Mouse (Mus musculus): ENCODE data around the gene Fbxw10. TPM values are rescaled to one million over a fixed set of nuclear protein-coding genes. Genes with fewer than 3 reads are reported as not detected.

Gene Fbxw10
- polyA plus RNA-seq, 1 experiment from 2014 or later: 0.03 TPM

GRCm38 (mm10) chr11:62820059-62820541, 26.8 kb upstream of the Fbxw10 start, which contains the start of gene Trim16:
Gene Trim16, plus strand, starts transcription at chr11:62820231.
- peak; percentile 13 for DNase-seq

GRCm38 (mm10) chr11:62820661-62821437, 26.0 kb upstream of the Fbxw10 start:
- H3K27me3 ChIP-seq: peaks cover 16% of the 10 kb centered on the region; the same call in 1 of the 2 replicates
- no peaks in the 10 kb centered on the region for H3K9me3 ChIP-seq (replicated peaks)
- H3K36me3 ChIP-seq: no peaks in the 10 kb centered on the region
- H3K4me1 ChIP-seq (replicated peaks): peaks cover 16% of the 10 kb centered on the region
- peak overlapping the region; percentile 54 for H3K4me2 ChIP-seq
- H3K4me3 ChIP-seq (replicated peaks): peak overlapping the region; percentile 41
- no peak for DNase-seq
- H3K27ac ChIP-seq: no peak overlapping the region
- H3K9ac ChIP-seq: peak overlapping the region; percentile 47
- WGBS (ENCODE audit: insufficient replicate concordance): 9% methylated on average over 16 of the region's 16 CpGs
- no peak for ATAC-seq (ENCODE audit: low read depth)

More at GRCm38 (mm10) chr11:62820059-62820541, 26.8 kb upstream of the Fbxw10 start, which contains the start of gene Trim16:
- H3K4me2 ChIP-seq: peak within 1 kb of the TSS; percentile 54
- no peak within 1 kb of the TSS for H3K27ac ChIP-seq
- peak within 1 kb of the TSS; percentile 47 for H3K9ac ChIP-seq
- peaks cover 16% of the 10 kb centered on the region for H3K4me1 ChIP-seq (replicated peaks)
- WGBS (ENCODE audit: insufficient replicate concordance): 9% methylated on average over 15 of the region's 15 CpGs
- no peaks in the 10 kb centered on the region for H3K9me3 ChIP-seq (replicated peaks)
- peak within 1 kb of the TSS; percentile 41 for H3K4me3 ChIP-seq (replicated peaks)
- no peaks in the 10 kb centered on the region for H3K36me3 ChIP-seq
- 0 out of 2 replicates have a peak, but pooled peaks have one; percentile 26 for ATAC-seq (ENCODE audit: low read depth)
- peaks cover 16% of the 10 kb centered on the region; the same call in 1 of the 2 replicates for H3K27me3 ChIP-seq

- no peak for DNase-seq
- H3K27ac ChIP-seq: no peak overlapping the region
- peak overlapping the region; percentile 8; the same call in 1 of the 2 replicates for H3K4me2 ChIP-seq
- no peak overlapping the region for H3K9ac ChIP-seq
- ATAC-seq (ENCODE audit: low read depth): no peak
- 26% methylated on average over 5 of the region's 5 CpGs for WGBS (ENCODE audit: insufficient replicate concordance)
- peaks cover 16% of the 10 kb centered on the region; the same call in 1 of the 2 replicates for H3K27me3 ChIP-seq
- no peaks in the 10 kb centered on the region for H3K36me3 ChIP-seq
- no peaks in the 10 kb centered on the region for H3K9me3 ChIP-seq (replicated peaks)
- H3K4me3 ChIP-seq (replicated peaks): no peak overlapping the region
- H3K4me1 ChIP-seq (replicated peaks): peaks cover 16% of the 10 kb centered on the region
These were observed 25.0 kb upstream of the Fbxw10 start for GRCm38 (mm10) chr11:62821893-62822292.

GRCm38 (mm10) chr11:62824211-62824610, 22.7 kb upstream of the Fbxw10 start:
- WGBS (ENCODE audit: insufficient replicate concordance): 29% methylated on average over 7 of the region's 7 CpGs
- no peak for ATAC-seq (ENCODE audit: low read depth)

DNA sequence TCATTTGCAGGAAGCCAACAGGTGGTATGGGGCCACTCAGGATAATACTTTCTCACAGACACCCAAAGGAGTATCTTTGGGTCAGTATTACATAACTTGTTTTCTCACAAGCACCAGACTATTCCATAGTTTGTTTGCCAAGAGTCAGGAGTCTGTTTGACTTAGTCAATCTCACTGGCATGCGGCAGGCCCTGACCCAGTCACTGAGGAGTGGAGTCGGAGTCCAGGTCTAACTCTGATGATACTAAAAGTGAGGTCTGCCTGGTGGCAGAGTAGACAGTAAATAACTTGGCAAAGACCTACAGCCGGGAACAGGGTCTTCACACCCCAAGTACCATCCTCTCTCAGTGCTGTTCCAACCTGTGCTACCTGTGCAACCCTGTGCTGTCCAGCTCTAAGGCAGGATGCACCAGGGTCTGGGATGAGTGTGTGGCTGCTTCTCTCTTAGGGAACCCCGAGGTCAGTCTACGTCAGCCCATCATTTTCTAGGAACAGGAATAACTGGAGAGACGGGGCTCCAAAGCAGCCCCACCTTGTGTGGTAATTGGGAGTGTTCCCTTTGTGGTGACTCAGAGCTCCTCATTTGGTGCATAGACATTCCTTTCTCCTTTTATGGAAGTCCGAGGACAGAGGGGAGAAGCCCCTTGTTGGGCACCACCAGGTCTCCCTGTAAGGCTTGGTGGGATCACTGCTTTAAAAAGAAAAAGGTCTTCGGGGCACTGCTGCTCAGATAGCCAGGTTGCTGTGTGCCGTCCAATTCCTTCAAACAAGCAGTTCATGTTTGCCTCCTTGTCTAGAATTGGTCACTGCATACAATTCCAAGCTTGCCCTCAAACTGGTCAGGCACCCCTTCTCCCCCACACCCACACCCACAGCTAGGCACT, 21.4 kb upstream of the Fbxw10 start:
- no peak for DNase-seq

More at GRCm38 (mm10) chr11:62824211-62824610, 22.7 kb upstream of the Fbxw10 start:
- Histone ChIP-seq H3K9me3 (replicated peaks) (no peaks in the 10 kb centered on the region), H3K27ac (no peak overlapping the region), H3K36me3 (no peaks in the 10 kb centered on the region), H3K9ac (no peak overlapping the region), H3K4me1 (replicated peaks) (peaks cover 14% of the 10 kb centered on the region), H3K4me2 (no peak overlapping the region), H3K27me3 (peaks cover 13% of the 10 kb centered on the region; the same call in 1 of the 2 replicates), H3K4me3 (replicated peaks) (no peak overlapping the region)
- no peak for DNase-seq

DNA sequence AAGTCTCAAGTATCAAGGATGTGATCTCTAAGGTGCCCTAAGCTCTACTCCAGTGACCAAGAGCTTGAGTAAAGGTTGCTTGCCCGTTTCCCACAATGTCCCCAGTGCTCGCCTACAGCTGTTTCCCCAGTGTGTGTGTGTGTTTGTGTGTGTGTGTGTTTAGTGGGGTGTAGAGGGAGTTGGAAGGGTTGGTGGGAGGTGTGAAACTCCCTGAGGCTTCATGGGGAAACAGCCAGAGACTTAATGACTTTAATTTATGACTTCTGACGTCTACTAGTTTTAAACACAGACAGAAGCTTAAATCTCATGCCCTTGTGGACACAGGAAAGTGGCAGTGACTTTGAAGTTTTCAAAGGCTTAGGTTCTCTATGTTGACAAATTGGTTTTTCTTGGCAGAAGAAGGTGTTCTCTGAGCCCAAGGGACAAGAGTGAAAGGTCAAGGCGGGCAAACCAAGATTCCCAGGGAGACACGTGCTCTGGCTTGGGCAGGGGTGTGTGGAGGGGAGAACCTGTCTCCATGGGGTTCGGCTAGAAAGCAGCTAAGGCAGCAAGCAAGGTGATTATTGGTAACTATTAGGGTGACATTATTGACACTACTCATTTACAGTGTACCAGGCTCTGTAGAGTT, 20.6 kb upstream of the Fbxw10 start:
- no peak for DNase-seq
- no peaks in the 10 kb centered on the region for H3K4me1 ChIP-seq (replicated peaks)
- no peak overlapping the region for H3K27ac ChIP-seq
- H3K9ac ChIP-seq: no peak overlapping the region
- H3K36me3 ChIP-seq: no peaks in the 10 kb centered on the region
- peaks cover 4% of the 10 kb centered on the region; the same call in 1 of the 2 replicates for H3K27me3 ChIP-seq
- H3K4me2 ChIP-seq: no peak overlapping the region
- no peaks in the 10 kb centered on the region for H3K9me3 ChIP-seq (replicated peaks)
- WGBS (ENCODE audit: insufficient replicate concordance): 58% methylated on average over 6 of the region's 6 CpGs
- ATAC-seq (ENCODE audit: low read depth): no peak
- no peak overlapping the region for H3K4me3 ChIP-seq (replicated peaks)

More for the DNA sequence above, 21.4 kb upstream of the Fbxw10 start:
- Histone ChIP-seq H3K4me2 (no peak overlapping the region), H3K9ac (no peak overlapping the region), H3K4me3 (replicated peaks) (no peak overlapping the region), H3K27me3 (peaks cover 12% of the 10 kb centered on the region; the same call in 1 of the 2 replicates), H3K4me1 (replicated peaks) (peaks cover 5% of the 10 kb centered on the region), H3K36me3 (no peaks in the 10 kb centered on the region), H3K9me3 (replicated peaks) (no peaks in the 10 kb centered on the region), H3K27ac (no peak overlapping the region)
- WGBS (ENCODE audit: insufficient replicate concordance): 62% methylated on average over 9 of the region's 9 CpGs
- no peak for ATAC-seq (ENCODE audit: low read depth)

GRCm38 (mm10) chr11:62827135-62827534, 19.7 kb upstream of the Fbxw10 start:
- WGBS (ENCODE audit: insufficient replicate concordance): 65% methylated on average over 4 of the region's 4 CpGs

DNA sequence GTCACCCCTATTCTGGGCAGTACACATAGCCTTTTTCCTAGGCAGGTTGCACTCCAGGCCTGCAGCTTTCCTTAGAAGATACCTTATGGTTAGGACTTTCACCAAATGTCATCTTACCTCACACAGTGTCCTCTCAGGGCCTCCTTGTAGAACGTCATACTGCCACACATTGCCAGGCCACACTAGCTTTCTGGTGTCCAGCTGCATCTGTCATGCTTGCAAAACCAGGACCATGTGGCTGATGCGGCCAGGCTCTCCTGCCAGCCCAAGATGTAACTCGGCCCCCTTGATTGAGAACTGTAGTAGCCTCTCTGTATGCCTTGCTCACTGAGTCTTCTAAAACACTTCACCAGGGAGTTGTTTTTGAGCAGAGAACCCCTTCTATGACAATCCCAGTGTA, 19.0 kb upstream of the Fbxw10 start:
- Histone ChIP-seq H3K9me3 (replicated peaks) (no peaks in the 10 kb centered on the region), H3K27me3 (no peaks in the 10 kb centered on the region), H3K4me2 (no peak overlapping the region), H3K4me3 (replicated peaks) (no peak overlapping the region), H3K27ac (no peak overlapping the region), H3K9ac (no peak overlapping the region), H3K36me3 (no peaks in the 10 kb centered on the region), H3K4me1 (replicated peaks) (no peaks in the 10 kb centered on the region)
- 70% methylated on average over 3 of the region's 3 CpGs for WGBS (ENCODE audit: insufficient replicate concordance)
- no peak for DNase-seq
- ATAC-seq (ENCODE audit: low read depth): no peak

More at GRCm38 (mm10) chr11:62827135-62827534, 19.7 kb upstream of the Fbxw10 start:
- H3K27ac ChIP-seq: no peak overlapping the region
- H3K4me3 ChIP-seq (replicated peaks): no peak overlapping the region
- no peak for ATAC-seq (ENCODE audit: low read depth)
- no peak overlapping the region for H3K9ac ChIP-seq
- H3K36me3 ChIP-seq: no peaks in the 10 kb centered on the region
- no peak for DNase-seq
- H3K4me2 ChIP-seq: no peak overlapping the region
- H3K4me1 ChIP-seq (replicated peaks): no peaks in the 10 kb centered on the region
- H3K9me3 ChIP-seq (replicated peaks): no peaks in the 10 kb centered on the region
- H3K27me3 ChIP-seq: no peaks in the 10 kb centered on the region

DNA sequence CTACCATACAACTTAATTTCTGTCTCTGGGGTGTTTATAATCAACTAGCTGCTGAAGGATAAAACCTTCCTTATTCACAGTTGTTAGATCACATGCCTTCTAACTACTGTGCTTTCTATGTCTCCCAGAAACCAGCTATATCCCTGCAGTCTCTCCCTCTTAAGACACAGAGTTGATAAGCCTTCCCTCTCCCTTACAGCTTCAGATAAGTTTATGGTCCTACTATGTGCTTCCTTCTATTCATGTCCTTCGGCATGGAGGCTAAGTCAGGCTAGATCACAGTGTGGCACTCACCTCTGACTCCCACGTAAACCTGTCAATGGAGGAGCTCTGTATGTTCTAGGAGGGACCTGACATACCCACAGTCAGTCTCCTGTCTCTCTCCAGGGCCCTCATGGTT, 16.5 kb upstream of the Fbxw10 start:
- H3K36me3 ChIP-seq: no peaks in the 10 kb centered on the region
- no peaks in the 10 kb centered on the region for H3K9me3 ChIP-seq (replicated peaks)
- 56% methylated on average over 2 of the region's 2 CpGs for WGBS (ENCODE audit: insufficient replicate concordance)
- no peak overlapping the region for H3K27ac ChIP-seq
- H3K4me3 ChIP-seq (replicated peaks): no peak overlapping the region
- DNase-seq (no peak), ATAC-seq (ENCODE audit: low read depth) (no peak)
- H3K9ac ChIP-seq: no peak overlapping the region
- no peaks in the 10 kb centered on the region for H3K27me3 ChIP-seq
- no peak overlapping the region for H3K4me2 ChIP-seq
- H3K4me1 ChIP-seq (replicated peaks): no peaks in the 10 kb centered on the region

DNA sequence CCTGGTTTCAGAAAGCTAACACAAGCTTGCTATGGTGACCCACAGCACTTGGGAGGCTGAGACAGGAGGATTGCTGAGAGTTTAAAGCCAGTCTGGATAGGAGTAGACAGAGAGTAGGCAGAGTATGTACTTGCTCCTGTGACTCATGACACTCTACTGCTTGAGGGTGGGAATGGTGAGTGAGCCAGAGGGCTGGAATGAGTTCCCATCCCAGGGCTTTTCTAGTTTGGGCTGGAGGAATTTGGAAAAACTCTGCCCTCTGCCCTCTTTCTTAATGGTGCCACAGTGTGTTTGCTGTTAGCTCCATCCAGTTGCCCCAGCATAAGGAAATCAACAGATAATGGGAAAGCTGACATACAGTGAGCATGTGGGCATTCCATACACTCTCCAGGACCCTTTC, 15.0 kb upstream of the Fbxw10 start:
- ATAC-seq (ENCODE audit: low read depth) (no peak), DNase-seq (no peak)
- Histone ChIP-seq H3K9ac (no peak overlapping the region), H3K27me3 (no peaks in the 10 kb centered on the region), H3K4me3 (replicated peaks) (no peak overlapping the region), H3K9me3 (replicated peaks) (no peaks in the 10 kb centered on the region), H3K4me2 (no peak overlapping the region), H3K36me3 (no peaks in the 10 kb centered on the region), H3K4me1 (replicated peaks) (no peaks in the 10 kb centered on the region), H3K27ac (no peak overlapping the region)

DNA sequence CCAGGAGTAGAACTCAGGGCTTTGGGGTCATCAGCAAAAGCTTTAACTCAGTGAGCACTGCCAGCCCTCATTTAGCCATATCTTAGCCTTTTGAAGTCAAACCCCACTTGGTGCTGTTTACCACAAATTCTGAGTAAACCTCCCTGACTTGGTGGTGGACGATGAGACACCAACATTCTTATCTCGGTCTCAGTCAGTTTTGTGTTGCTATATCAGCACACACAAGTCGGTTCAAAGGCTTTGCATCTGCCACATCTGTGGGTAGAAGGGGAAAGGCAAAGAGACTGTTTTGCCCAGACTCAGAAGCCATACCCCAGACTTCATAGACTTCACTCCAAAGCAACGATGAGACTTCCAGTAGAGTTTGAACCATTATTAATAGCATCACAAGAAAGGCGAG, 2.3 kb upstream of the Fbxw10 start:
- Histone ChIP-seq H3K4me3 (replicated peaks) (no peak overlapping the region), H3K27me3 (no peaks in the 10 kb centered on the region), H3K27ac (no peak overlapping the region), H3K9me3 (replicated peaks) (no peaks in the 10 kb centered on the region), H3K4me1 (replicated peaks) (peaks cover 26% of the 10 kb centered on the region), H3K36me3 (no peaks in the 10 kb centered on the region), H3K9ac (no peak overlapping the region), H3K4me2 (no peak overlapping the region)
- ATAC-seq (ENCODE audit: low read depth) (peak; percentile 47; the same call in 1 of the 2 replicates), DNase-seq (no peak)
- 29% methylated on average over 5 of the region's 5 CpGs for WGBS (ENCODE audit: insufficient replicate concordance)

Data from liver, embryonic 13.5 days (tissue).